Mouse (Mus musculus) frontal cortex, postnatal 10 days (tissue): ENCODE data around the gene Mapk1ip1l.
"Not testable (repeated sequence)": the region's sequence is repeated elsewhere in the genome, so short reads cannot be mapped to it uniquely, and the experiment has no call there.

Experiments used
- DNase-seq, 2 experiments: peaks; one replicate each; pipeline ENCODE4 v3.0.0; 2022; ENCODE audit warnings: low spot score in 2 of 2, mixed read lengths in 1 of 2

Mapk1ip1l gene

GRCm38 (mm10) chr14:47304814-47305405 lies 6.8 kb downstream of the Mapk1ip1l start:
- DNase-seq = no peak

- no peak for DNase-seq
These were observed 7.9 kb downstream of the Mapk1ip1l start for GRCm38 (mm10) chr14:47305933-47306332.

GRCm38 (mm10) chr14:47307669-47308068 lies 9.6 kb downstream of the Mapk1ip1l start:
- no peak for DNase-seq

GRCm38 (mm10) chr14:47309061-47309460 lies 11.0 kb downstream of the Mapk1ip1l start:
- no peak for DNase-seq

- DNase-seq = no peak
These were observed 12.5 kb downstream of the Mapk1ip1l start for GRCm38 (mm10) chr14:47310342-47311181.

- no peak for DNase-seq
These were observed 21.3 kb downstream of the Mapk1ip1l start for GRCm38 (mm10) chr14:47319362-47319761.

- not testable (repeated sequence) for DNase-seq
These were observed 23.5 kb downstream of the Mapk1ip1l start for GRCm38 (mm10) chr14:47321581-47321980.

- no peak for DNase-seq
These were observed 28.1 kb downstream of the Mapk1ip1l start for GRCm38 (mm10) chr14:47325965-47326761.

- no peak for DNase-seq
These were observed 29.3 kb downstream of the Mapk1ip1l start for GRCm38 (mm10) chr14:47327347-47327746.

- DNase-seq = no peak
These were observed 33.9 kb downstream of the Mapk1ip1l start for GRCm38 (mm10) chr14:47331920-47332319.

GRCm38 (mm10) chr14:47334819-47335218 lies 36.8 kb downstream of the Mapk1ip1l start:
- DNase-seq = peak in 1 of 2 experiments; percentile 55

- DNase-seq = no peak
These were observed 37.2 kb downstream of the Mapk1ip1l start for GRCm38 (mm10) chr14:47335300-47335699.

- no peak for DNase-seq
These were observed 42.3 kb downstream of the Mapk1ip1l start for GRCm38 (mm10) chr14:47340231-47340925.

- DNase-seq = no peak
These were observed 43.8 kb downstream of the Mapk1ip1l start for GRCm38 (mm10) chr14:47341811-47342291.

- DNase-seq = no peak
These were observed 48.6 kb downstream of the Mapk1ip1l start for GRCm38 (mm10) chr14:47346715-47347114.

GRCm38 (mm10) chr14:47350974-47351373 lies 52.9 kb downstream of the Mapk1ip1l start:
- no peak for DNase-seq

GRCm38 (mm10) chr14:47352272-47352671 lies 54.2 kb downstream of the Mapk1ip1l start:
- no peak for DNase-seq

- DNase-seq = no peak
These were observed 55.2 kb downstream of the Mapk1ip1l start for GRCm38 (mm10) chr14:47353240-47353639.

- no peak for DNase-seq
These were observed 56.1 kb downstream of the Mapk1ip1l start for GRCm38 (mm10) chr14:47354111-47354577.

GRCm38 (mm10) chr14:47354948-47355347 lies 56.9 kb downstream of the Mapk1ip1l start:
- DNase-seq = no peak

GRCm38 (mm10) chr14:47356622-47357021 lies 58.6 kb downstream of the Mapk1ip1l start:
- no peak for DNase-seq
